Mouse (Mus musculus) lung, embryonic 15.5 days (tissue): Measurements from ENCODE around the gene Hist1h2ac. TPM values are rescaled to one million over a fixed set of nuclear protein-coding genes. Genes with fewer than 3 reads are reported as not detected.

Experiments
- ATAC-seq: fragments of 200-750 bp; cut with Nextera tagmentation; 2 replicates; pipeline ENCODE4 v1.8.0; 2017; ENCODE audit warnings: moderate number of reproducible peaks, borderline replicate concordance; ENCODE audit not compliant: low FRiP score, low TSS enrichment; ENCODE audit errors: extremely low read depth
- H3K27ac ChIP-seq: fragments of 300-500 bp; sonication (generic); 2 replicates; pipeline ENCODE4 v1.5.1; 2015; ENCODE audit warnings: moderate library complexity, mild to moderate bottlenecking, inconsistent platforms
- H3K27me3 ChIP-seq: fragments of 300-500 bp; sonication (generic); 2 replicates; pipeline ENCODE4 v1.6.1; 2015; ENCODE audit warnings: inconsistent platforms
- H3K36me3 ChIP-seq: fragments of 300-500 bp; sonication (generic); 2 replicates; pipeline ENCODE4 v1.6.1; 2015; ENCODE audit warnings: inconsistent platforms
- H3K4me1 ChIP-seq: fragments of 300-500 bp; sonication (generic); 2 replicates; pipeline ENCODE4 v1.6.1; 2015; ENCODE audit warnings: inconsistent platforms
- H3K4me2 ChIP-seq: fragments of 300-500 bp; sonication (generic); 2 replicates; pipeline ENCODE4 v1.6.1; 2015; ENCODE audit warnings: inconsistent platforms, mild to moderate bottlenecking, moderate library complexity
- H3K4me3 ChIP-seq: fragments of 300-500 bp; sonication (generic); 2 replicates; pipeline ENCODE4 v1.5.1; 2015; ENCODE audit warnings: mild to moderate bottlenecking, inconsistent platforms
- H3K9ac ChIP-seq: fragments of 300-500 bp; sonication (generic); 2 replicates; pipeline ENCODE4 v1.6.1; 2015; ENCODE audit warnings: inconsistent platforms
- H3K9me3 ChIP-seq: fragments of 300-500 bp; sonication (generic); 2 replicates; pipeline ENCODE4 v1.6.1; 2016; ENCODE audit warnings: inconsistent platforms
- WGBS: fragments of 180-500 bp; shearing (Covaris S2); methylation state at CpG from one replicate; pipeline ENCODE4 v1.1.7; 2015; 5-methylcytosine and 5-hydroxymethylcytosine counted together
- polyA plus RNA-seq: library from polyadenylated mRNA; unstranded; fragments of >200 nt; fragmentation: Nextera tagmentation; extraction: Ambion mirVana; gene quantifications from 2 replicates; pipeline ENCODE4 v1.2.1, GENCODE M21; 2015

The Hist1h2ac gene
- polyA plus RNA-seq, 1 experiment from 2014 or later: 1.8 TPM

GRCm38 (mm10) chr13:23698300-23698693 lies 14.5 kb upstream of the Hist1h2ac start, which contains the start of gene Hist1h4c:
TSS of gene Hist1h4c (minus strand) at chr13:23698454.
- Histone ChIP-seq H3K36me3 (no peaks in the 10 kb centered on the region), H3K27ac (peak within 1 kb of the TSS; percentile 94), H3K27me3 (no peaks in the 10 kb centered on the region), H3K9ac (peak within 1 kb of the TSS; percentile 51), H3K4me2 (peak within 1 kb of the TSS; percentile 55), H3K4me1 (peaks cover 26% of the 10 kb centered on the region), H3K4me3 (peak within 1 kb of the TSS; percentile 41), H3K9me3 (no peaks in the 10 kb centered on the region)
- peak; percentile 96 for ATAC-seq
- WGBS: 0% methylated on average over 20 of the region's 22 CpGs

DNA sequence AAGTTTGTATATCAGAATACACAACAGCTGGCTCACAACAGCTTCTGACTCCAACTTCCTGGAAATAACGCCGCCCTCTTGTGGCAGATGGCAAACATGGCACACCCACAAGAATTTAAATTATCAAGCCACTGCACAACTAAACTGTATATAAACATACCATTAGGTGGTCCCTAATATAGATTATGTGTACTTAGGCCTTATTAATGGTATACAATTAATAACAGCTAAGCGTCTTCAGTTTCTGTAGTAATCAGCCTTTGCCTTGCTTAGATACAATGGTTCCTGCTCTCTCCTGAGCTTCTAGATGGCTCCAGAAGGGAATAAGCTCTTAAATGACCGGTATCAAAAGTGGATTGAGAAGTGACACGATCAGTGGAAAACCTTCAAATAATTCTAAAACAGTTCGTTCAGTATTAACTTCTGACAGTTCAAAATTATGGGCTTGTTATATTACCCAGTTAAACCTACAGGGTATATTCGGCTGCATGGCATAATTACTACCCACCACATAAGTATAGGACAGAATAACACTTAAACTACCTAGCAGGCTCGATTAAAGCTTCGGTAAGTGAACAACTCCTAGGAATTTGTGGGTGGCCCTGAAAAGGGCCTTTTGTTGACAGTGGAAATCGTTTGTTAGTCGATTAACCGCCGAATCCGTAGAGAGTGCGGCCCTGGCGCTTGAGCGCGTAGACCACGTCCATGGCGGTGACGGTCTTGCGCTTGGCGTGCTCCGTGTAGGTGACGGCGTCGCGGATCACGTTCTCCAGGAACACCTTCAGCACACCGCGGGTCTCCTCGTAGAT lies 13.9 kb upstream of the Hist1h2ac start:
- WGBS: under 1% methylated on average over 28 of the region's 32 CpGs
- Histone ChIP-seq H3K4me2 (peak overlapping the region; percentile 55), H3K36me3 (no peaks in the 10 kb centered on the region), H3K9me3 (no peaks in the 10 kb centered on the region), H3K9ac (peak overlapping the region; percentile 51), H3K4me1 (peaks cover 26% of the 10 kb centered on the region), H3K4me3 (peak overlapping the region; percentile 41), H3K27me3 (no peaks in the 10 kb centered on the region), H3K27ac (peak overlapping the region; percentile 94)
- ATAC-seq: peak; percentile 43; the same call in 1 of the 2 replicates

DNA sequence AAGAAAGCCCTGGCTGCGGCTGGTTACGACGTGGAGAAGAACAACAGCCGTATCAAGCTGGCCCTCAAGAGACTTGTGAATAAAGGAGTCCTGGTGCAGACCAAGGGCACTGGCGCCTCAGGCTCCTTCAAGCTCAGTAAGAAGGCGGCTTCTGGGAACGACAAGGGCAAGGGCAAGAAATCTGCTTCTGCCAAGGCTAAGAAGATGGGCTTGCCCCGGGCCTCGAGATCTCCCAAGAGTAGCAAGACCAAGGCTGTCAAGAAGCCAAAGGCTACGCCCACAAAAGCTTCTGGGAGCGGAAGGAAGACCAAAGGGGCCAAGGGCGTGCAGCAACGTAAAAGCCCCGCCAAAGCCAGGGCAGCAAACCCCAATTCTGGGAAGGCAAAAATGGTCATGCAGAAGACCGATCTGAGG lies 12.3 kb upstream of the Hist1h2ac start:
- Histone ChIP-seq H3K4me2 (peak overlapping the region; percentile 25), H3K4me1 (peaks cover 25% of the 10 kb centered on the region)
- 54% methylated on average over 15 of the region's 15 CpGs for WGBS

DNA sequence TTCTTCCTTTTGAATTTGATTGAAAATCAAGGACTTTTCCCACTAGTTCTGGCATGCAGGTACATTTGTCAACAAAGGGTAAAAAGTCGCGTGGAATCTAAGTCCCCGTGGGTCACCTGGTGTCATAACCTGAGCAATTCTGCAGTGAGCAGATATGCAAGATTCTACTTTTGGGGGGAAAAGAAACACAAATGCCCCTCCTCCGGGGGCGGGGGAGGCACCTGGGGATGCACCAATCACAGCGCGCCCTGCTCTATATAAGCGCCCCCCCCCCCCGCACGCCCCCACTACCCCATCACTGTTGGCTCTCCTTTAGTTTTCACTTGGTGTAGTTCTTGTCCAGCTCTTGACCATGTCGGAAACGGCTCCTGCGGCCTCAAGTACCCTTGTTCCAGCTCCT lies 11.8 kb upstream of the Hist1h2ac start, which contains the start of gene Hist1h1t:
Gene Hist1h1t, plus strand, starts transcription at position 301 of the 400 bp plus-strand sequence.
- no peaks in the 10 kb centered on the region for H3K27me3 ChIP-seq
- H3K36me3 ChIP-seq: no peaks in the 10 kb centered on the region

More for the DNA sequence above, 12.3 kb upstream of the Hist1h2ac start:
- Histone ChIP-seq H3K9me3 (no peaks in the 10 kb centered on the region), H3K9ac (no peak overlapping the region), H3K27me3 (no peaks in the 10 kb centered on the region), H3K27ac (peak overlapping the region; percentile 50), H3K4me3 (no peak overlapping the region), H3K36me3 (no peaks in the 10 kb centered on the region)
- no peak for ATAC-seq

GRCm38 (mm10) chr13:23694956-23695355 lies 11.2 kb upstream of the Hist1h2ac start:
- ATAC-seq: no peak
- Histone ChIP-seq H3K9me3 (no peaks in the 10 kb centered on the region), H3K27me3 (no peaks in the 10 kb centered on the region), H3K9ac (no peak overlapping the region), H3K4me3 (no peak overlapping the region), H3K27ac (no peak overlapping the region), H3K4me2 (no peak overlapping the region), H3K4me1 (peaks cover 21% of the 10 kb centered on the region), H3K36me3 (no peaks in the 10 kb centered on the region)
- 89% methylated on average over 9 of the region's 9 CpGs for WGBS

More for the DNA sequence above, 11.8 kb upstream of the Hist1h2ac start, which contains the start of gene Hist1h1t:
- Histone ChIP-seq H3K4me1 (peaks cover 21% of the 10 kb centered on the region), H3K9ac (no peak within 1 kb of the TSS), H3K4me3 (no peak within 1 kb of the TSS), H3K4me2 (peak within 1 kb of the TSS; percentile 25), H3K9me3 (no peaks in the 10 kb centered on the region), H3K27ac (peak within 1 kb of the TSS; percentile 50)
- ATAC-seq: no peak
- 46% methylated on average over 13 of the region's 13 CpGs for WGBS

GRCm38 (mm10) chr13:23693856-23694440 lies 10.2 kb upstream of the Hist1h2ac start:
- Histone ChIP-seq H3K4me2 (no peak overlapping the region), H3K9me3 (no peaks in the 10 kb centered on the region), H3K27ac (no peak overlapping the region), H3K4me3 (no peak overlapping the region), H3K9ac (no peak overlapping the region), H3K4me1 (peaks cover 17% of the 10 kb centered on the region), H3K27me3 (no peaks in the 10 kb centered on the region), H3K36me3 (no peaks in the 10 kb centered on the region)
- no peak for ATAC-seq
- WGBS: 66% methylated on average over 6 of the region's 6 CpGs

GRCm38 (mm10) chr13:23689459-23689858 lies 5.7 kb upstream of the Hist1h2ac start:
- Histone ChIP-seq H3K36me3 (no peaks in the 10 kb centered on the region), H3K4me3 (no peak overlapping the region), H3K4me2 (no peak overlapping the region), H3K9me3 (no peaks in the 10 kb centered on the region), H3K27ac (no peak overlapping the region), H3K4me1 (peaks cover 7% of the 10 kb centered on the region), H3K9ac (no peak overlapping the region), H3K27me3 (no peaks in the 10 kb centered on the region)
- WGBS: 57% methylated on average over 2 of the region's 2 CpGs
- no peak for ATAC-seq

DNA sequence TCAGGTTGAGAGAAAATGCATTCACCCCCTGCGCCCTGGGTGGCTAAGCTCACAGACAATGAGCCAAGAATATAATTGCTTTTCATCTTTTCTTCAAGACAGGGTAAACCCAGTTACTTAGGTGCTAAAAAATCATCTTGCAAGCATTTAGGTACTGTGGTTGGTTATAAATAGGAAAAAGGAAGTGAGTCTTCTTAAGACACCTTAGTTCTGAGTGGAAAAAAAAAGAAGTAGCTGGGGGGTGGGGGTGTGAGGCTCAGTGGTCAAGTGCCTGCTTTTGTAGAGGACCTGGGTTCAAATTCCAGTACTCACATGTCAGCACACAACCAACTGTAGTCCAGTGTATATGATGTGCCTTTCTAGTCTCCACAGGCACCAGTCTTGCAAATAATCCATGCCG lies 5.2 kb upstream of the Hist1h2ac start:
- WGBS: 95% methylated on average over 2 of the region's 2 CpGs
- H3K27ac ChIP-seq: no peak overlapping the region
- no peaks in the 10 kb centered on the region for H3K9me3 ChIP-seq
- no peaks in the 10 kb centered on the region for H3K36me3 ChIP-seq
- no peaks in the 10 kb centered on the region for H3K27me3 ChIP-seq
- peaks cover 7% of the 10 kb centered on the region for H3K4me1 ChIP-seq
- ATAC-seq: no peak
- no peak overlapping the region for H3K4me3 ChIP-seq
- H3K4me2 ChIP-seq: no peak overlapping the region
- H3K9ac ChIP-seq: no peak overlapping the region

- 89% methylated on average over 7 of the region's 7 CpGs for WGBS
These were observed 4.2 kb upstream of the Hist1h2ac start for GRCm38 (mm10) chr13:23687907-23688306.

DNA sequence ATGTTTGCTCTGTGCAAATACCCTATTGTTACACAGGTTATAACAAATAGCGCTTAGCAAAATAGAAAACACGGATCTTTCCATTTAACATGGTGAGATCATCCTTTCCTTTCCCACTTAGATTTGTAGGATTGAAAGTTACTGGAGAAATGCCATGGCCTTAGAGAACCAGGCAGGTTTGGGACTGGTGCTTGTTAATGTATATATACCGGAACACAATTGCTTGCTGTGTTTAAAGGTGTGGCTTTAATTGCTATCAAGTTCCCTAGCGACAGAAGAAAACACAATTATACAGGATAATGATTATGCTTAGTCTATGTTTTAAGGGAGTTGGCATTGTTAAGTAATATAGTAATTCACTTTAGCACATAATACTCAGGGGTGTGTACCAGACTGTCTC lies 3.4 kb upstream of the Hist1h2ac start:
- Histone ChIP-seq H3K4me3 (no peak overlapping the region), H3K27me3 (no peaks in the 10 kb centered on the region), H3K9me3 (no peaks in the 10 kb centered on the region), H3K36me3 (no peaks in the 10 kb centered on the region), H3K9ac (no peak overlapping the region), H3K4me2 (no peak overlapping the region), H3K4me1 (peaks cover 16% of the 10 kb centered on the region), H3K27ac (no peak overlapping the region)
- ATAC-seq: no peak
- WGBS: 73% methylated on average over 4 of the region's 4 CpGs

More at GRCm38 (mm10) chr13:23687907-23688306, 4.2 kb upstream of the Hist1h2ac start:
- Histone ChIP-seq H3K9ac (no peak overlapping the region), H3K36me3 (no peaks in the 10 kb centered on the region), H3K27ac (no peak overlapping the region), H3K4me2 (no peak overlapping the region), H3K9me3 (no peaks in the 10 kb centered on the region), H3K4me1 (peaks cover 9% of the 10 kb centered on the region), H3K27me3 (no peaks in the 10 kb centered on the region), H3K4me3 (no peak overlapping the region)
- ATAC-seq: no peak

DNA sequence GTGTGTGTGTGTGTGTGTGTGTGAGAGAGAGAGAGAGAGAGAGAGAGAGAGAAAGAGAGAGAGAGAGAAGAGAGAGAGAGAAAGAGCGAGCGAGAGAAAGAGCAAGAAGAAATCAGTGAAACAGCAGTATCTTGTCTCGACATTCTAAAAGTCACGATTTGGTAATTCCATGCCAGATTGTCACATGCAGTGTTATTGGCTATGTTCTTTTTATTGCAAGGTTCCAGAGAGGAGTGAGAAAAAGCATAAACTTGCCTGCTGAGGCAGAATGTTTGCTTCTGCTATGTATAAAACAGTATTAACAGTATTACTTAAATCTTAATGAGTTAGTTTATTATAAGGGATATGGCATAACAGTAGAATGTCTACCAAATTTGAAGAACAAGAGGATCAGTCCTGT lies 2.2 kb upstream of the Hist1h2ac start:
- Histone ChIP-seq H3K9me3 (no peaks in the 10 kb centered on the region), H3K4me3 (peak overlapping the region; percentile 49), H3K4me1 (peaks cover 18% of the 10 kb centered on the region), H3K4me2 (peak overlapping the region; percentile 65), H3K27me3 (no peaks in the 10 kb centered on the region), H3K27ac (peak overlapping the region; percentile 99), H3K36me3 (no peaks in the 10 kb centered on the region), H3K9ac (peak overlapping the region; percentile 66)
- no peak for ATAC-seq
- WGBS: 21% methylated on average over 4 of the region's 4 CpGs
